Mouse (Mus musculus) cerebellum, postnatal 4 days (tissue): ENCODE measurements around the gene Batf3.
A peak's percentile ranks its signal among the peaks of the same experiment; 100 is the strongest.
"Not testable (repeated sequence)": the region's sequence is repeated elsewhere in the genome, so short reads cannot be mapped to it uniquely, and the experiment has no call there.

Experiments used
- DNase-seq, 2 experiments: peaks; one replicate each; pipeline ENCODE4 v3.0.0; 2022; ENCODE audit warnings: low spot score in 2 of 2, mixed read lengths in 1 of 2

Batf3 gene

DNA sequence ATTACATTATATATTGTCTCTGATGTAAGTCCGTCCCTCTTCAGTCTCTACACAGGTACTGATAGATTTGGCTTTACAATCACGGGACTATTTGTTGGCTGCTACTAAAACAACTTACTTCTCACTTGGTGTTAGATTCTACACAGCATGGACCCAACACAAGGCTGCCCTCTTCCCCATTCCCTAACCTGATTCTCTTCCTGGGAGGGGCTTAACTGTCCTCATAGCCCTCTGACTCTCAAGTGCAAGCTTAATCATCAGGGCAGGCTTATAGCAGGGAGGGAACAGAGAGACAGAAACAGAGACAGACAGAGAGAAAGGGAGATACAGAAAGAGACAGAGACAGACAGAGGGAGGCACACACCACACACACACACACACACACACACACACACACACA is 34.0 kb downstream of the Batf3 start:
- no peak for DNase-seq

DNA sequence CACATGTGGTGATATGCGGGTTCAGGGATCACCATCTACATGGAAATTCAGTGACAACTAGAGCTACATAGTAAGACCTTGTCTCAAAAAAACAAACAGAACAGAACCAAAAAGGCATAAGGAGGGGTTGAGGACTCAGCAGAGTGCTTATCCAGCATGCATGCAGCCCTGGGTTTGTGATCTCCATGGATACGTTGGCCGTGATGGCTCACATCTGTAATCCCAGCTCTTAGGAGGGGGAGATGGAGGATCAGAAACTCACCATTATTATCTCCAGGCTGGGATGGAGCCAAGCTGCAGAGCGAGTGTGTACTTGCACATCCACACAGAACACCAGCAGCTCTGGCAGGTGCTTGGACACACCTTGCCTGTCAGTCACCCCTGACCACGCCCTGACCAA is 34.6 kb downstream of the Batf3 start:
- no peak for DNase-seq

DNA sequence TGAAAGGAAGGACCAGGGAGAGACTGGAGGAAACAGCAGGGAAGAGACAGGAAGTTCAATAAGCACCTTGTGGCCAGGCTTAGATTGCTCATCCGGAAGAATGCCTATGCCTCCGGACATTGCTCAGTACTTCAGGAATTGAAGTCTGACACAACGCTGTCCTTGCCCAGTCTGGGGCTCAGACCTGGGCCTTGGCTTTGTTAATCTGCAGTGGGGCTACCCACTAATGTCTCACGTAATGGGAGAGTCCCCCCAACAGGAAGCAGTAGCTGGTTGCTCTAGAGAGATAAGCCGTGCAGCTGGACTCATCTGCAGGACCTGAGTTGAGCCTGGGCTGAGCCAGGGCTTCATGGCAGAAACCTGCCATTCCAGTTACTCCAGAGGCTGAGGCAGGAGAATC is 35.3 kb downstream of the Batf3 start:
- no peak for DNase-seq

DNA sequence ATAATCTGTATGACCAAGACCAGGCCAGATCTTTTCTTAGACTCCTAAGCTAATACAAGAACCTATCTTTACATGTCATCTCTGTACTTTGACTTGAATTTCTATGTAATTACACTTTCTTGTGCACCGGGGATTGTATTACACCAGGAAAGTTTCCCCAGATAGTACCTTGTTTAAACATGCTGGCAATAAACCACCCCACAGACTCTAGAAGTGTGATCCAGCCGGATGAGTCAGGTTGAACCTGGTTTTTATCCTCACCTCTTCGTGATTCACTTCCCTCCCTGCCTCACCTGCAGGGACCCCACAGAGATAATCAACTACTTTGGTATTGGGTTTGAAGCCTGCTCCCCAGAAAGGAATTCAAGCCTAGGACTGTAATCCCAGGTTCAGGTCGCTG is 37.8 kb downstream of the Batf3 start:
- no peak for DNase-seq

DNA sequence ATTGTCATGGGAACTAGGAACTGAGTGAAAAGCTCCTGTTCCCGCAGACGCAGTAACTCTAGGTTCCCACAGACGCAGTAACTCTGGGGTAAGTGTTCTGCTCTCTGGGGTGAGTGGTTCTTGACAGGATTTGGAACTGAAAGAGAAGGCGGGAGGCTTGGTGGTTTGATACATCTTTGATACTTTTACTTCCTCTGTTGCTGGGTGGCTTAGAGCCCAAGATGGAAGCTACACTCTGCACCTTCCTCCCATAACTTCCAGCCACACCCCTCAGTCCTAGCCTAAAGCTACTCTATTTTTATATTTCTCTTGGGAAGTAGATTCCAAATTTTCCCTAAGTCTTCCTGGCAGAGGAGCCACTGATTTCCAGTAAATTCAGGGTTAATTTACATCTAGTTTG is 40.8 kb downstream of the Batf3 start:
- no peak for DNase-seq

DNA sequence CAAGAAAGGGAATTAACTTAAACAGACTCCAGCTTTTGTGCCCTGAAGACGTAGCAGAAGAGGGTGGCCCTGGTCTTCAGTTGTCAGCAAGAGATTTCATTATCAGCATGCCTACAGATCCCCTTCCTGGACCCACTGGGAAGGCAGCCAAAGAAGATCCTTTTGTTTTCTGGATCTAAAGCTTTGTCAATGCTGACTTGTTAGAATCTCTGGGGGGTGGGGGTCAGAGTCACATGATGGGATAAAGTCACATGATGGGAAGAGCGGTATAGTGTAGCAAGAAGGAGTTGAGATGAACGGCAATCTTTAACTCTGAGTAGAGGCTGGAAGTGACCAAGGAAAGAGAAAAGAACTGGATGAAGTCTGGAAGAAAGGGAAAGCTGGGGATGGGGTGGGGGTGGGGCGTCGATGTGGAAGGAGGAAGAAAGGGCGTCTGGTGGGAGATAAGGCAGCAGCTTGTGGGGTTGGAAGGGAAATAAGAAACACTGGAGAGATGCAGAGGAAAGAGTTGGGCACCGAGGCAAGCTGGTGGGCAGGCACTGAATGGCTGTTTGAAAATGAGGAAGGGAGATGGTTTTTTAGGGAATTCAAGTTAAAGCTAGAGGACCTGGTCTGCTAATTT is 41.3 kb downstream of the Batf3 start:
- DNase-seq: no peak

DNA sequence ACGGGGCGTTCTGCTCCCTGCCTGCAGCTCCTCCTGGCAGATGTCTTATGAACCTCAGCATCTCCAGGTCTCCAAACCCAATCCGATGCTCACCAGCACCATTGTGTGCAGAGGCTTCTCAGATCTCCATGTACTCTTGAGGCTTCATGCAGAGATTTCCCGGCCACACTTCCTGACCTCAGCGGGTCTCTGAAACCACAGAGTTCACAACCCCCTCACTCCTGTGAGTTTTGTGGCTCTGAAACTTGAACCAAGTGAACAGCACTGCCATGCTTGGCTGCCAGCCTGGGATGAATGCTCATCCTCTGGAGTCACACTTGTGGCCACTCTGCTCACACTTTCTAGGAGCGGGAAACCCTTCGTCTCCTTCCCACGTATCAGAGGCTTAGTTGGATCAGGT is 43.3 kb downstream of the Batf3 start:
- no peak for DNase-seq

DNA sequence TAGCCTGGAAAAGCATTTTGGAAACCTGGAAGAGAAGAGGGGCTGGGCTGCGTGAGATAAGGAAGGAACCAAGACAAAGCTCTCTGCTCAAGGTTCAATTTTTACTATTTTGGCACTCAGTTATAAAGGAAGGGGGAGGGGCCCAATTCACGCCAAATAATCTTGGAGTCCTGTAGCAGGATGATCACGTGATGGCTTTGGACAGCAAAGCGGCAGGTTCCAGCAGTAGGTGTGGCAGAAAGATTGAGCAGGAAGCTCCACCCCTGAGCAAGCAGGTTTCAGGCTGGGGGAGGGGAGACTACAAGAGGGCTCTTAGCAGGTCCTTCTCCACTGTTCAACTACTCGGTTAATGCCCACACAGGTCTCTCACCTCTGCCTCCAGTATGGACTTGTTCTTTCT is 51.8 kb downstream of the Batf3 start:
- DNase-seq: not testable (repeated sequence)

DNA sequence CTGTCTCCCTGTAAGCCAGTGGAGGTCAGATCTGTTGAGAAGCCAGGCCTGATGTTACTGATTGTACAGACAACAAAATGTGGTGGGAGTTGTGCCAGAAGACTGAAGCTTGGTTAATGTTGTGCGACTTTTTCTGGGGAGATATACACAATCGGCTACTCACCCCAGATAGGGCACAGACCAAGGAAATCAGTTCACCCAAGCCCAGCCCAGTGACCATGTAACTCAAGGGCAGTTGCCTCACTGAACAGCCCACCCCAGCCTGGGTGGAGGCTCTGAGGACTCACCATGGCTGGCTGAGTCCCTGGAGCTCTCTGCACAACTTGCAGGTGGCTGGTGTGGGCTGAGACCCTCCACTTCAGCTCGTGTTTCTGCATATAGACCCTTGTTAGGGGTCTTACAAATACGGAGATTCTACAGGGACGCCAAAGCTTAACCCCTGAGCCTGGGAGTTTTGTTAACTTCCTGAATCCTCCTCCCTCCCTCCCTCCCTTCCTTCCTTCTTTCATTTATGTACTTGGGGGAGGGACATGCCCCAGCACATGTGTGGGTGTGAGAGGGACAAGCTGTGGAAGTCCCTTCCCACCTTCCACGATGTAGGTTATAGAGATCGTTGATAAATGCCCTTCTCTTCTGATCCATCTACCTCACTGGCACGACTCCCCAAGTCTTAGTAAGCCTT is 53.4 kb downstream of the Batf3 start:
- DNase-seq: no peak

DNA sequence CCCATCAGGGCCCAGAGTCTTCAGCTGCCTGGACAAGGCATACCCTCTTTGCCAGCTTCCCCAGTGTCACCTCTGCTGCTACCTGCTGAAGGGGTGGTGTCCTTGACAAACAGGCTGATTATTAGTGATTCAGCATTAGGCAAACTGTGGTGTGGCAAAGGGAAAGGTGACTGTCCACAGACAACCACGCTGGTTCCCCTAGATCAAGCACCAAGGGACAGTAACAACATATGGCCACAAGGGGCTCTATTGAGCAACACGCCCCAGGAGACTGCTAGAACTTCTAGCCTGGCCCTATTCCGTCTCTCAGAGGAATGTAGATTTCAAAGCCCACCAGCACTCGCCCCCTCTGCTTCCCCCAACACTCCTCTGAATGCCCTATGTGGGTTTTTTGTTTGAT is 55.4 kb downstream of the Batf3 start:
- DNase-seq: peak in 1 of 2 experiments; percentile 20

DNA sequence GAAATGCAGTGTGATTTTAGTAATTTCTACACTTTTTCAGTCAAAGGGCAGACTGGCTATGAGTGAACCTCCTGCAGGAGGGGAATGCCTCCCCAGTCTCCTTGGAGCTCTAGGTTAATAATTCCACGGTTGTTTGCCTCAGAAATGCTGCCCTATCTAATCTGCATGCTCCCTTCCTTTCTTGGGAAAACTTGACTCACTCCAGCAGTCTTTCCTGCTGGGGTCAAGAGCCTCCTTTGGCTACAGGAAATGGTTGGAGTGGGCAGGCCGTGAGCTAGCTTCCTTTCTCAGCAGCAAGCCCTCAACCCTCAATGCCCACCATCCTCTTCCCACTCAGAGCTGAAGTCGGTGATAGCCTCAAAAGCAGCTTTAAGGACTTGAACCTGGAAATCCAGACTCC is 56.7 kb downstream of the Batf3 start:
- DNase-seq: no peak
